Mouse (Mus musculus): ENCODE data around the gene Gm3149. TPM values are rescaled to one million over a fixed set of nuclear protein-coding genes. Genes with fewer than 3 reads are reported as not detected.
"Not testable (repeated sequence)": the region's sequence is repeated elsewhere in the genome, so short reads cannot be mapped to it uniquely, and the experiment has no call there.

Gene Gm3149
- not detected in 2 replicates for polyA plus RNA-seq (2015; fragmentation: Nextera tagmentation; extraction: Ambion mirVana)

GRCm38 (mm10) chr14:4316983-4317382, at the start of gene Gm3149:
Gene Gm3149, plus strand, starts transcription at chr14:4317283.
- H3K4me1 ChIP-seq (ENCODE audit: insufficient read depth, low read length), result not testable (repeated sequence)

GRCm38 (mm10) chr14:4269238-4269950, 47.7 kb upstream of the Gm3149 start:
- not testable (repeated sequence) for H3K27me3 ChIP-seq (ENCODE audit: insufficient read depth, low read length); H3K9me3 ChIP-seq (ENCODE audit: low read length); H3K36me3 ChIP-seq (ENCODE audit: insufficient read depth, low read length); H3K4me2 ChIP-seq (replicated peaks; ENCODE audit: low read depth, low read length); H3K9ac ChIP-seq (replicated peaks; ENCODE audit: low read length); H3K27ac ChIP-seq (ENCODE audit: low read length); H3K4me3 ChIP-seq (ENCODE audit: low read length); H3K4me1 ChIP-seq (ENCODE audit: insufficient read depth, low read length); ATAC-seq (ENCODE audit: low FRiP score, low TSS enrichment)
- 84% methylated on average over 2 of the region's 2 CpGs for WGBS

More at GRCm38 (mm10) chr14:4316983-4317382, at the start of gene Gm3149:
- not testable (repeated sequence) for H3K4me3 ChIP-seq (ENCODE audit: low read length); H3K9me3 ChIP-seq (ENCODE audit: low read length); H3K36me3 ChIP-seq (ENCODE audit: insufficient read depth, low read length); ATAC-seq (ENCODE audit: low FRiP score, low TSS enrichment); H3K27ac ChIP-seq (ENCODE audit: low read length); H3K27me3 ChIP-seq (ENCODE audit: insufficient read depth, low read length); H3K9ac ChIP-seq (replicated peaks; ENCODE audit: low read length); H3K4me2 ChIP-seq (replicated peaks; ENCODE audit: low read depth, low read length)
- no CpG with 5 or more reads among the region's 1 CpGs for WGBS

- H3K9ac ChIP-seq (replicated peaks; ENCODE audit: low read length); H3K36me3 ChIP-seq (ENCODE audit: insufficient read depth, low read length); H3K9me3 ChIP-seq (ENCODE audit: low read length); H3K27ac ChIP-seq (ENCODE audit: low read length); H3K27me3 ChIP-seq (ENCODE audit: insufficient read depth, low read length); ATAC-seq (ENCODE audit: low FRiP score, low TSS enrichment); H3K4me2 ChIP-seq (replicated peaks; ENCODE audit: low read depth, low read length); H3K4me1 ChIP-seq (ENCODE audit: insufficient read depth, low read length); H3K4me3 ChIP-seq (ENCODE audit: low read length): not testable (repeated sequence)
- 82% methylated on average over 2 of the region's 3 CpGs for WGBS
Measured at GRCm38 (mm10) chr14:4279828-4280227, 37.3 kb upstream of the Gm3149 start.

- H3K4me3 ChIP-seq (ENCODE audit: low read length), result peak within 1 kb of the TSS; percentile 34
- not testable (repeated sequence) for H3K9me3 ChIP-seq (ENCODE audit: low read length); ATAC-seq (ENCODE audit: low FRiP score, low TSS enrichment); H3K4me1 ChIP-seq (ENCODE audit: insufficient read depth, low read length); H3K36me3 ChIP-seq (ENCODE audit: insufficient read depth, low read length); H3K27me3 ChIP-seq (ENCODE audit: insufficient read depth, low read length); H3K9ac ChIP-seq (replicated peaks; ENCODE audit: low read length); H3K27ac ChIP-seq (ENCODE audit: low read length)
- 2% methylated on average over 20 of the region's 48 CpGs for WGBS
- H3K4me2 ChIP-seq (replicated peaks; ENCODE audit: low read depth, low read length), result peak within 1 kb of the TSS; percentile 60
Measured at GRCm38 (mm10) chr14:4334476-4335080, 17.5 kb downstream of the Gm3149 start, which contains the start of gene 2610042L04Rik. Gene 2610042L04Rik, plus strand, starts transcription at chr14:4334763.

GRCm38 (mm10) chr14:4335506-4335905, 18.4 kb downstream of the Gm3149 start:
- not testable (repeated sequence) for H3K4me1 ChIP-seq (ENCODE audit: insufficient read depth, low read length); ATAC-seq (ENCODE audit: low FRiP score, low TSS enrichment); H3K27me3 ChIP-seq (ENCODE audit: insufficient read depth, low read length); H3K9ac ChIP-seq (replicated peaks; ENCODE audit: low read length); H3K4me3 ChIP-seq (ENCODE audit: low read length); H3K9me3 ChIP-seq (ENCODE audit: low read length); H3K27ac ChIP-seq (ENCODE audit: low read length); H3K36me3 ChIP-seq (ENCODE audit: insufficient read depth, low read length); H3K4me2 ChIP-seq (replicated peaks; ENCODE audit: low read depth, low read length)
- 1% methylated on average over 7 of the region's 8 CpGs for WGBS

- WGBS, result 80% methylated on average over 2 of the region's 3 CpGs
- H3K4me1 ChIP-seq (ENCODE audit: insufficient read depth, low read length); H3K27me3 ChIP-seq (ENCODE audit: insufficient read depth, low read length); H3K36me3 ChIP-seq (ENCODE audit: insufficient read depth, low read length); H3K9me3 ChIP-seq (ENCODE audit: low read length); H3K9ac ChIP-seq (replicated peaks; ENCODE audit: low read length); H3K4me3 ChIP-seq (ENCODE audit: low read length); ATAC-seq (ENCODE audit: low FRiP score, low TSS enrichment); H3K4me2 ChIP-seq (replicated peaks; ENCODE audit: low read depth, low read length); H3K27ac ChIP-seq (ENCODE audit: low read length): not testable (repeated sequence)
Measured at GRCm38 (mm10) chr14:4368991-4369390, 51.9 kb downstream of the Gm3149 start.

GRCm38 (mm10) chr14:4369691-4370090, 52.6 kb downstream of the Gm3149 start:
- not testable (repeated sequence) for H3K9ac ChIP-seq (replicated peaks; ENCODE audit: low read length); H3K27me3 ChIP-seq (ENCODE audit: insufficient read depth, low read length); H3K4me3 ChIP-seq (ENCODE audit: low read length); ATAC-seq (ENCODE audit: low FRiP score, low TSS enrichment); H3K4me1 ChIP-seq (ENCODE audit: insufficient read depth, low read length); H3K27ac ChIP-seq (ENCODE audit: low read length); H3K9me3 ChIP-seq (ENCODE audit: low read length); H3K4me2 ChIP-seq (replicated peaks; ENCODE audit: low read depth, low read length); H3K36me3 ChIP-seq (ENCODE audit: insufficient read depth, low read length)
- WGBS, result 70% methylated on average over 3 of the region's 3 CpGs

Other genes with a start within 250 kb of the Gm3149 start
- gene Gm3115, start 233.2 kb upstream of the Gm3149 start, polyA plus RNA-seq (2015; fragmentation: Nextera tagmentation; extraction: Ambion mirVana), result not detected in 2 replicates
- 0.21 TPM in 1 of 2 replicates, not detected in the other for gene Gm8108, start 206.8 kb upstream of the Gm3149 start, polyA plus RNA-seq (2015; fragmentation: Nextera tagmentation; extraction: Ambion mirVana)
- gene Gm3127, start 152.3 kb upstream of the Gm3149 start, polyA plus RNA-seq (2015; fragmentation: Nextera tagmentation; extraction: Ambion mirVana), result not detected in 2 replicates
- gene Gm2974, start 134.7 kb upstream of the Gm3149 start, polyA plus RNA-seq (2015; fragmentation: Nextera tagmentation; extraction: Ambion mirVana), result 0.29 and 0.37 TPM in 2 replicates
- not detected in 2 replicates for gene Gm3138, start 67.7 kb upstream of the Gm3149 start, polyA plus RNA-seq (2015; fragmentation: Nextera tagmentation; extraction: Ambion mirVana)
- 0.12 TPM in 1 of 2 replicates, not detected in the other for gene 2610042L04Rik, start 17.5 kb downstream of the Gm3149 start, polyA plus RNA-seq (2015; fragmentation: Nextera tagmentation; extraction: Ambion mirVana)
- not detected in 2 replicates for gene Gm3159, start 80.2 kb downstream of the Gm3149 start, polyA plus RNA-seq (2015; fragmentation: Nextera tagmentation; extraction: Ambion mirVana)
- 0.21 TPM in 1 of 2 replicates, not detected in the other for gene Gm3164, start 98.2 kb downstream of the Gm3149 start, polyA plus RNA-seq (2015; fragmentation: Nextera tagmentation; extraction: Ambion mirVana)
- gene Gm3173, start 113.7 kb downstream of the Gm3149 start, polyA plus RNA-seq (2015; fragmentation: Nextera tagmentation; extraction: Ambion mirVana), result not detected in 2 replicates
- gene Gm3182, start 164.5 kb downstream of the Gm3149 start, polyA plus RNA-seq (2015; fragmentation: Nextera tagmentation; extraction: Ambion mirVana), result not detected in 2 replicates
- not detected in 2 replicates for gene Gm3047, start 238.1 kb downstream of the Gm3149 start, polyA plus RNA-seq (2015; fragmentation: Nextera tagmentation; extraction: Ambion mirVana)